Mouse (Mus musculus) liver, embryonic 16.5 days (tissue): ENCODE results near the gene Padi1. TPM values are rescaled to one million over a fixed set of nuclear protein-coding genes. Genes with fewer than 3 reads are reported as not detected.

Experiments used
- ATAC-seq: fragments of 200-750 bp; cut with Nextera tagmentation; 2 replicates; pipeline ENCODE4 v1.8.0; 2017; ENCODE audit warnings: low read depth, mild to moderate bottlenecking, moderate number of reproducible peaks, moderate library complexity
- H3K27ac ChIP-seq: fragments of 300-500 bp; sonication (generic); 2 replicates; pipeline ENCODE4 v1.5.1; 2014; ENCODE audit warnings: mild to moderate bottlenecking, low read length
- H3K27me3 ChIP-seq: fragments of 300-500 bp; sonication (generic); 2 replicates; pipeline ENCODE4 v1.6.1; 2014; ENCODE audit warnings: low read depth, low read length, mixed read lengths; ENCODE audit not compliant: control insufficient read depth, insufficient read depth
- H3K36me3 ChIP-seq: fragments of 300-500 bp; sonication (generic); 2 replicates; pipeline ENCODE4 v1.6.1; 2014; ENCODE audit warnings: mild to moderate bottlenecking; ENCODE audit not compliant: control insufficient read depth, insufficient read depth
- H3K4me1 ChIP-seq: fragments of 300-500 bp; sonication (generic); 2 replicates; pipeline ENCODE4 v1.6.1; 2014; ENCODE audit warnings: low read depth, low read length, mixed read lengths; ENCODE audit not compliant: control insufficient read depth
- H3K4me2 ChIP-seq: fragments of 300-500 bp; sonication (generic); 2 replicates; pipeline ENCODE4 v1.6.1; 2014; ENCODE audit warnings: low read depth, low read length, mixed read lengths
- H3K4me3 ChIP-seq: fragments of 300-500 bp; sonication (generic); 2 replicates; pipeline ENCODE4 v1.5.1; 2014; ENCODE audit warnings: low read depth, mild to moderate bottlenecking, low read length
- H3K9ac ChIP-seq: fragments of 300-500 bp; sonication (generic); 2 replicates; pipeline ENCODE4 v1.6.1; 2014; ENCODE audit warnings: low read depth, low read length
- H3K9me3 ChIP-seq: fragments of 300-500 bp; sonication (generic); replicated peaks from 2 replicates; pipeline ENCODE4 v1.6.1; 2016; ENCODE audit warnings: low read length; ENCODE audit not compliant: control insufficient read depth
- WGBS: fragments of 180-500 bp; shearing (Covaris S2); extraction: QIAGEN DNeasy Blood & Tissue Kit; methylation state at CpG from one replicate; pipeline ENCODE4 v1.1.7; 2014; ENCODE audit not compliant: insufficient replicate concordance; 5-methylcytosine and 5-hydroxymethylcytosine counted together
- polyA plus RNA-seq: library from polyadenylated mRNA; unstranded; fragments of >200 nt; fragmentation: Nextera tagmentation; extraction: Ambion mirVana; gene quantifications from 2 replicates; pipeline ENCODE4 v1.2.1, GENCODE M21; 2015

Padi1 gene
- polyA plus RNA-seq, 1 experiment from 2014 or later, result not detected

- H3K4me2 ChIP-seq, result no peak overlapping the region
- H3K4me3 ChIP-seq, result no peak overlapping the region
- no peak overlapping the region for H3K27ac ChIP-seq
- no peaks in the 10 kb centered on the region for H3K36me3 ChIP-seq
- no peak for ATAC-seq
- no peaks in the 10 kb centered on the region for H3K9me3 ChIP-seq
- no peak overlapping the region for H3K9ac ChIP-seq
- H3K4me1 ChIP-seq, result peaks cover 22% of the 10 kb centered on the region
- 35% methylated on average over 8 of the region's 8 CpGs for WGBS
- H3K27me3 ChIP-seq, result no peaks in the 10 kb centered on the region; the same call in 1 of the 2 replicates
Measured at GRCm38 (mm10) chr4:140809118-140809517, 36.5 kb downstream of the Padi1 start.

GRCm38 (mm10) chr4:140804601-140805000, 41.0 kb downstream of the Padi1 start:
- Histone ChIP-seq H3K4me2 (no peak overlapping the region), H3K27ac (no peak overlapping the region), H3K9ac (no peak overlapping the region), H3K4me3 (no peak overlapping the region), H3K27me3 (no peaks in the 10 kb centered on the region; the same call in 1 of the 2 replicates), H3K4me1 (peaks cover 4% of the 10 kb centered on the region; the same call in 1 of the 2 replicates), H3K36me3 (no peaks in the 10 kb centered on the region), H3K9me3 (no peaks in the 10 kb centered on the region)
- ATAC-seq, result no peak
- WGBS, result 78% methylated on average over 9 of the region's 9 CpGs

GRCm38 (mm10) chr4:140801364-140801763, 44.2 kb downstream of the Padi1 start:
- Histone ChIP-seq H3K4me1 (no peaks in the 10 kb centered on the region), H3K27me3 (no peaks in the 10 kb centered on the region), H3K4me3 (no peak overlapping the region), H3K9me3 (no peaks in the 10 kb centered on the region), H3K27ac (no peak overlapping the region), H3K9ac (no peak overlapping the region), H3K36me3 (no peaks in the 10 kb centered on the region), H3K4me2 (no peak overlapping the region)
- 40% methylated on average over 3 of the region's 3 CpGs for WGBS
- peak; percentile 32; the same call in 1 of the 2 replicates for ATAC-seq

GRCm38 (mm10) chr4:140796786-140797185, 48.8 kb downstream of the Padi1 start:
- whole genome bisulfite sequencing, result 52% methylated on average over 3 of the region's 3 CpGs
- no peak for ATAC-seq
- Histone ChIP-seq H3K9me3 (no peaks in the 10 kb centered on the region), H3K36me3 (no peaks in the 10 kb centered on the region), H3K4me3 (no peak overlapping the region), H3K4me2 (no peak overlapping the region), H3K27me3 (no peaks in the 10 kb centered on the region), H3K27ac (no peak overlapping the region), H3K9ac (no peak overlapping the region), H3K4me1 (no peaks in the 10 kb centered on the region)

GRCm38 (mm10) chr4:140794678-140795077, 50.9 kb downstream of the Padi1 start:
- Histone ChIP-seq H3K9ac (no peak overlapping the region), H3K9me3 (no peaks in the 10 kb centered on the region), H3K36me3 (no peaks in the 10 kb centered on the region), H3K27me3 (no peaks in the 10 kb centered on the region), H3K4me2 (no peak overlapping the region), H3K27ac (no peak overlapping the region), H3K4me3 (no peak overlapping the region), H3K4me1 (no peaks in the 10 kb centered on the region)
- WGBS, result 80% methylated on average over 9 of the region's 9 CpGs
- ATAC-seq, result no peak

- H3K9ac ChIP-seq, result no peak overlapping the region
- H3K4me3 ChIP-seq, result no peak overlapping the region
- no peaks in the 10 kb centered on the region for H3K27me3 ChIP-seq
- H3K36me3 ChIP-seq, result no peaks in the 10 kb centered on the region
- 62% methylated on average over 9 of the region's 9 CpGs for WGBS
- no peak overlapping the region for H3K4me2 ChIP-seq
- no peak overlapping the region for H3K27ac ChIP-seq
- H3K4me1 ChIP-seq, result no peaks in the 10 kb centered on the region
- ATAC-seq, result no peak
- no peaks in the 10 kb centered on the region for H3K9me3 ChIP-seq
Measured at GRCm38 (mm10) chr4:140793795-140794194, 51.8 kb downstream of the Padi1 start.

GRCm38 (mm10) chr4:140792584-140792983, 53.0 kb downstream of the Padi1 start:
- Histone ChIP-seq H3K9ac (no peak overlapping the region), H3K4me3 (no peak overlapping the region), H3K9me3 (no peaks in the 10 kb centered on the region), H3K27ac (no peak overlapping the region), H3K4me1 (no peaks in the 10 kb centered on the region), H3K36me3 (no peaks in the 10 kb centered on the region), H3K27me3 (no peaks in the 10 kb centered on the region), H3K4me2 (no peak overlapping the region)
- no peak for ATAC-seq
- WGBS, result 68% methylated on average over 7 of the region's 7 CpGs

- H3K4me1 ChIP-seq, result no peaks in the 10 kb centered on the region
- no peak for ATAC-seq
- H3K27ac ChIP-seq, result no peak overlapping the region
- no peak overlapping the region for H3K4me3 ChIP-seq
- no peaks in the 10 kb centered on the region for H3K36me3 ChIP-seq
- no peaks in the 10 kb centered on the region for H3K27me3 ChIP-seq
- H3K9ac ChIP-seq, result no peak overlapping the region
- WGBS, result 65% methylated on average over 16 of the region's 16 CpGs
- H3K9me3 ChIP-seq, result no peaks in the 10 kb centered on the region
- H3K4me2 ChIP-seq, result no peak overlapping the region
Measured at GRCm38 (mm10) chr4:140791071-140791470, 54.5 kb downstream of the Padi1 start.

GRCm38 (mm10) chr4:140789983-140790382, 55.6 kb downstream of the Padi1 start:
- Histone ChIP-seq H3K4me2 (no peak overlapping the region), H3K27me3 (no peaks in the 10 kb centered on the region), H3K4me1 (no peaks in the 10 kb centered on the region), H3K36me3 (no peaks in the 10 kb centered on the region), H3K9me3 (no peaks in the 10 kb centered on the region), H3K4me3 (no peak overlapping the region), H3K27ac (no peak overlapping the region), H3K9ac (no peak overlapping the region)
- WGBS, result 73% methylated on average over 4 of the region's 4 CpGs
- ATAC-seq, result no peak
